ENCODE assay signal across 9 mouse cellular contexts in genomic region chr8:45001577-45002197, GRCm38 (mm10).
A peak's percentile ranks its signal among the peaks of the same experiment; 100 is the strongest.
DNase-seq lines count a peak whose midpoint lies in the region; ATAC-seq and TF ChIP-seq lines count a peak whose summit lies in the region.
"Had no signal": no experiment of that assay in that cellular context is flagged by ENCODE, and none has a peak within 500 bp of the region (broad histone marks: within the 10 kb centered on the region; RNA-seq: fewer than 3 reads in every experiment).

No protein-coding gene starts in this region.

- no peak overlapping the region for H3K4me2 ChIP-seq in kidney, embryonic 15.5 days
- no peak overlapping the region for H3K4me2 ChIP-seq in forebrain, embryonic 16.5 days (ENCODE audit: low read length)
- H3K4me2 ChIP-seq: liver, embryonic 15.5 days had no signal

- DNase-seq in kidney, adult 2 months, result peak; percentile 60
- DNase-seq in kidney, adult 11 months, result no peak
- peak; percentile 68 for DNase-seq in fibroblast of lung, adult 2 months (ENCODE audit: low read depth)
- DNase-seq in retina, postnatal 1 day, result peak; percentile 45
- no peak for DNase-seq in left cerebral cortex, postnatal 14 days (ENCODE audit: low spot score in 2 of 2)

- H3K36me3 ChIP-seq in kidney, adult 2 months (ENCODE audit: control insufficient read depth, insufficient read depth, low read length), result no peaks in the 10 kb centered on the region
- no peaks in the 10 kb centered on the region for H3K36me3 ChIP-seq in kidney, embryonic 15.5 days
- H3K36me3 ChIP-seq in forebrain, embryonic 16.5 days (ENCODE audit: control insufficient read depth, insufficient read depth), result no peaks in the 10 kb centered on the region
- H3K36me3 ChIP-seq: liver, embryonic 15.5 days had no signal

- WGBS in kidney, adult 2 months, result 36% methylated on average over 8 of the region's 8 CpGs
- WGBS in kidney, embryonic 15.5 days, result 42% methylated on average over 8 of the region's 8 CpGs
- 74% methylated on average over 8 of the region's 8 CpGs for WGBS in forebrain, embryonic 16.5 days

- H3K9me3 ChIP-seq in kidney, embryonic 15.5 days (replicated peaks), result no peaks in the 10 kb centered on the region
- H3K9me3 ChIP-seq in forebrain, embryonic 16.5 days (ENCODE audit: control insufficient read depth, low read length), result no peaks in the 10 kb centered on the region
- H3K9me3 ChIP-seq: liver, embryonic 15.5 days had no signal

- TF ChIP-seq CTCF in kidney, adult 2 months (conservative IDR thresholded peaks at IDR 0.05; ENCODE audit: insufficient read depth, insufficient read length, low read depth, low read length), result no peak

- ATAC-seq in kidney, embryonic 15.5 days (replicated peaks; ENCODE audit: low FRiP score), result peak; percentile 34; the same call in 1 of the 2 replicates
- no peak for ATAC-seq in inflammation-experienced regulatory T-cells, adult 6 months
- ATAC-seq in forebrain, embryonic 16.5 days, result no peak

- no peak overlapping the region; the same call in 1 of the 2 replicates for H3K27ac ChIP-seq in kidney, adult 2 months (ENCODE audit: insufficient read depth, low read depth, low read length)
- H3K27ac ChIP-seq in kidney, embryonic 15.5 days, result peak overlapping the region; percentile 71
- no peak overlapping the region for H3K27ac ChIP-seq in forebrain, embryonic 16.5 days (ENCODE audit: low read length)
- H3K27ac ChIP-seq: liver, embryonic 15.5 days had no signal

- H3K9ac ChIP-seq in kidney, embryonic 15.5 days, result no peak overlapping the region
- H3K9ac ChIP-seq in forebrain, embryonic 16.5 days (replicated peaks; ENCODE audit: low read depth, low read length), result no peak overlapping the region
- H3K9ac ChIP-seq: liver, embryonic 15.5 days had no signal

- no peak for TF ChIP-seq POLR2A in kidney, adult 2 months (IDR thresholded peaks at IDR 0.05; ENCODE audit: low read depth, low read length)

- H3K4me1 ChIP-seq in kidney, adult 2 months (ENCODE audit: control insufficient read depth, insufficient read depth, low read length), result peaks cover 29% of the 10 kb centered on the region
- peaks cover 68% of the 10 kb centered on the region for H3K4me1 ChIP-seq in kidney, embryonic 15.5 days
- peaks cover 23% of the 10 kb centered on the region for H3K4me1 ChIP-seq in forebrain, embryonic 16.5 days (replicated peaks; ENCODE audit: control insufficient read depth, insufficient read depth, low read length)
- H3K4me1 ChIP-seq: liver, embryonic 15.5 days had no signal

- H3K4me3 ChIP-seq in kidney, adult 2 months (ENCODE audit: insufficient read depth, low read depth, low read length), result no peak overlapping the region
- H3K4me3 ChIP-seq in kidney, embryonic 15.5 days (replicated peaks), result no peak overlapping the region
- no peak overlapping the region for H3K4me3 ChIP-seq in forebrain, embryonic 16.5 days (replicated peaks; ENCODE audit: low read length)
- H3K4me3 ChIP-seq: liver, embryonic 15.5 days had no signal

- no peaks in the 10 kb centered on the region for H3K27me3 ChIP-seq in kidney, adult 2 months (replicated peaks; ENCODE audit: control insufficient read depth, insufficient read depth, low read length)
- no peaks in the 10 kb centered on the region for H3K27me3 ChIP-seq in kidney, embryonic 15.5 days
- no peaks in the 10 kb centered on the region for H3K27me3 ChIP-seq in forebrain, embryonic 16.5 days (replicated peaks; ENCODE audit: control insufficient read depth, insufficient read depth, low read length)
- H3K27me3 ChIP-seq: liver, embryonic 15.5 days had no signal

- intact Hi-C loops in left cerebral cortex, postnatal 14 days (cut with DNase I), result loop anchor here (5.0 kb wide), 1 partner anchor 64 kb away; the partner anchor contains the start of gene Fat1

Comparison
In these comparisons a context has a peak if more than half of its experiments do, and no peak if none do; other contexts are left out.
1. DNase-seq: peak in kidney, adult 2 months (single experiment), fibroblast of lung, adult 2 months (single experiment) and retina, postnatal 1 day (single experiment); none in kidney, adult 11 months (single experiment) and left cerebral cortex, postnatal 14 days (0 of 2).